Mouse (Mus musculus) T-helper 17 cell (primary cell): ENCODE results near the gene Afmid.

ENCODE experiments used
- in situ Hi-C, 2 experiments: fragments of 300-600 bp; cut with MboI, MseI; formaldehyde crosslinking; loops; 1 replicate in 1 of 2; 2 replicates in 1 of 2; pipeline ENCODE4 v1.15.1; 2025; ENCODE audit warnings: high pct_unique_total_duplicates in 2 of 2

Afmid gene

GRCm38 (mm10) chr11:117846640-117847039, 20.9 kb downstream of the Afmid start:
- in situ Hi-C loops = no loop called here

GRCm38 (mm10) chr11:117847593-117848215, 22.0 kb downstream of the Afmid start:
- in situ Hi-C loops = no loop called here

GRCm38 (mm10) chr11:117848271-117848984, 22.7 kb downstream of the Afmid start:
- in situ Hi-C loops = no loop called here

- in situ Hi-C loops = no loop called here
Observed at GRCm38 (mm10) chr11:117848985-117849671, 23.4 kb downstream of the Afmid start, which contains the start of gene Birc5. Birc5 (plus strand) TSS chr11:117849251.

GRCm38 (mm10) chr11:117852875-117853274, 27.2 kb downstream of the Afmid start:
- in situ Hi-C loops = no loop called here

- in situ Hi-C loops = no loop called here
Observed at GRCm38 (mm10) chr11:117854241-117854640, 28.5 kb downstream of the Afmid start.

GRCm38 (mm10) chr11:117855360-117855759, 29.6 kb downstream of the Afmid start:
- in situ Hi-C loops = no loop called here

- in situ Hi-C loops = no loop called here
Observed at GRCm38 (mm10) chr11:117855975-117856374, 30.3 kb downstream of the Afmid start.

GRCm38 (mm10) chr11:117857462-117857861, 31.7 kb downstream of the Afmid start:
- in situ Hi-C loops = no loop called here

- in situ Hi-C loops = no loop called here
Observed at GRCm38 (mm10) chr11:117858392-117858791, 32.7 kb downstream of the Afmid start.

GRCm38 (mm10) chr11:117860601-117861000, 34.9 kb downstream of the Afmid start, which contains the start of gene Tmem235:
Tmem235 (plus strand) TSS chr11:117860752.
- in situ Hi-C loops = no loop called here

- in situ Hi-C loops = no loop called here
Observed at GRCm38 (mm10) chr11:117863174-117863856, 37.6 kb downstream of the Afmid start.

GRCm38 (mm10) chr11:117864805-117865204, 39.1 kb downstream of the Afmid start:
- in situ Hi-C loops = loop anchor here in 1 of 2 experiments (5.0 kb wide), 1 partner anchor 157 kb away; no protein-coding TSS in a partner anchor

GRCm38 (mm10) chr11:117865988-117866387, 40.3 kb downstream of the Afmid start:
- in situ Hi-C loops = loop anchor here in 1 of 2 experiments (5.0 kb wide), 1 partner anchor 156 kb away; no protein-coding TSS in a partner anchor

GRCm38 (mm10) chr11:117870688-117871365, 45.1 kb downstream of the Afmid start:
- in situ Hi-C loops = loop anchor here (5.0 kb wide), 2 partner anchors 96 to 216 kb away; no protein-coding TSS in a partner anchor

GRCm38 (mm10) chr11:117871376-117871775, 45.7 kb downstream of the Afmid start:
- in situ Hi-C loops = loop anchor here (5.0 kb wide), 2 partner anchors 96 to 216 kb away; no protein-coding TSS in a partner anchor

- in situ Hi-C loops = loop anchor here (5.0 kb wide), 2 partner anchors 95 to 215 kb away; no protein-coding TSS in a partner anchor
Observed at GRCm38 (mm10) chr11:117871911-117872584, 46.3 kb downstream of the Afmid start.

GRCm38 (mm10) chr11:117872861-117873608, 47.3 kb downstream of the Afmid start, which contains the start of gene Tha1:
Tha1 (minus strand) TSS chr11:117873481.
- in situ Hi-C loops = loop anchor here (5.0 kb wide), 2 partner anchors 94 to 214 kb away; no protein-coding TSS in a partner anchor

GRCm38 (mm10) chr11:117874419-117874818, 48.7 kb downstream of the Afmid start:
- in situ Hi-C loops = loop anchor here (5.0 kb wide), 2 partner anchors 93 to 213 kb away; no protein-coding TSS in a partner anchor
